Mouse (Mus musculus) kidney, adult 8-10 months (tissue): ENCODE measurements around the gene Slc7a11.

Source experiments
- DNase-seq, 2 experiments: peaks; one replicate each; pipeline ENCODE4 v3.0.0; 2022

Slc7a11 gene

GRCm38 (mm10) chr3:50300952-50301303 lies 142.5 kb downstream of the Slc7a11 start:
- DNase-seq: peak; percentile 36 to 47

- DNase-seq: peak; percentile 17 to 41
These were observed 143.1 kb downstream of the Slc7a11 start for GRCm38 (mm10) chr3:50300002-50300951.

GRCm38 (mm10) chr3:50298366-50298991 lies 144.9 kb downstream of the Slc7a11 start:
- no peak for DNase-seq

GRCm38 (mm10) chr3:50296956-50297355 lies 146.5 kb downstream of the Slc7a11 start:
- DNase-seq: no peak

- no peak for DNase-seq
These were observed 168.4 kb downstream of the Slc7a11 start for GRCm38 (mm10) chr3:50275023-50275422.

GRCm38 (mm10) chr3:50272222-50272621 lies 171.2 kb downstream of the Slc7a11 start:
- no peak for DNase-seq

GRCm38 (mm10) chr3:50269680-50270079 lies 173.7 kb downstream of the Slc7a11 start:
- DNase-seq: no peak

- no peak for DNase-seq
These were observed 180.8 kb downstream of the Slc7a11 start for GRCm38 (mm10) chr3:50262547-50263087.

- DNase-seq: no peak
These were observed 181.3 kb downstream of the Slc7a11 start for GRCm38 (mm10) chr3:50262066-50262465.

- no peak for DNase-seq
These were observed 182.7 kb downstream of the Slc7a11 start for GRCm38 (mm10) chr3:50260667-50261066.

- no peak for DNase-seq
These were observed 184.6 kb downstream of the Slc7a11 start for GRCm38 (mm10) chr3:50258852-50259251.

- no peak for DNase-seq
These were observed 193.7 kb downstream of the Slc7a11 start for GRCm38 (mm10) chr3:50249598-50250300.

- DNase-seq: peak in 1 of 2 experiments; percentile 8
These were observed 207.4 kb downstream of the Slc7a11 start for GRCm38 (mm10) chr3:50235990-50236389.

- no peak for DNase-seq
These were observed 210.3 kb downstream of the Slc7a11 start for GRCm38 (mm10) chr3:50233144-50233543.

- DNase-seq: no peak
These were observed 218.9 kb downstream of the Slc7a11 start for GRCm38 (mm10) chr3:50224390-50225114.

- DNase-seq: no peak
These were observed 223.0 kb downstream of the Slc7a11 start for GRCm38 (mm10) chr3:50220454-50220853.

- DNase-seq: no peak
These were observed 257.0 kb downstream of the Slc7a11 start for GRCm38 (mm10) chr3:50186369-50186768.

GRCm38 (mm10) chr3:50185879-50186278 lies 257.5 kb downstream of the Slc7a11 start:
- no peak for DNase-seq

GRCm38 (mm10) chr3:50160756-50161155 lies 282.7 kb downstream of the Slc7a11 start:
- DNase-seq: no peak

- DNase-seq: no peak
These were observed 299.3 kb downstream of the Slc7a11 start for GRCm38 (mm10) chr3:50144144-50144543.

GRCm38 (mm10) chr3:50138319-50138718 lies 305.1 kb downstream of the Slc7a11 start:
- no peak for DNase-seq

GRCm38 (mm10) chr3:50132204-50132603 lies 311.2 kb downstream of the Slc7a11 start:
- DNase-seq: no peak
